Comparison of ENCODE assay signal across 13 mouse cellular contexts in genomic region chr8:127088372-127088771, GRCm38 (mm10). TPM values are rescaled to one million over a fixed set of nuclear protein-coding genes. Genes with fewer than 3 reads are reported as not detected.
A peak's percentile ranks its signal among the peaks of the same experiment; 100 is the strongest.
DNase-seq lines count a peak whose midpoint lies in the region; ATAC-seq and TF ChIP-seq lines count a peak whose summit lies in the region.
"Had no signal": no experiment of that assay in that cellular context is flagged by ENCODE, and none has a peak within 500 bp of the region (broad histone marks: within the 10 kb centered on the region; RNA-seq: fewer than 3 reads in every experiment).

No protein-coding gene starts in this region.

- TF ChIP-seq CTCF in lung, embryonic 14.5 days (IDR thresholded peaks at IDR 0.05; ENCODE audit: low read depth): no peak
- no peak for TF ChIP-seq CTCF in lung, adult 2 months (IDR thresholded peaks at IDR 0.05; ENCODE audit: insufficient read depth, low read length)

- no peak overlapping the region for H3K9ac ChIP-seq in lung, embryonic 14.5 days
- no peak overlapping the region for H3K9ac ChIP-seq in embryonic facial prominence, embryonic 12.5 days
- H3K9ac ChIP-seq in limb, embryonic 12.5 days (replicated peaks): no peak overlapping the region
- H3K9ac ChIP-seq in neural tube, embryonic 12.5 days: no peak overlapping the region
- H3K9ac ChIP-seq: forebrain, embryonic 13.5 days had no signal

- no peak overlapping the region for H3K4me3 ChIP-seq in lung, embryonic 14.5 days (ENCODE audit: low read depth, low read length)
- no peak overlapping the region for H3K4me3 ChIP-seq in lung, adult 2 months (replicated peaks; ENCODE audit: extremely low read depth, low read depth, low read length)
- no peak overlapping the region for H3K4me3 ChIP-seq in embryonic facial prominence, embryonic 12.5 days
- no peak overlapping the region for H3K4me3 ChIP-seq in limb, embryonic 12.5 days (replicated peaks)
- H3K4me3 ChIP-seq in neural tube, embryonic 12.5 days: no peak overlapping the region
- H3K4me3 ChIP-seq: forebrain, embryonic 13.5 days; left cerebral cortex, adult 2 months had no signal

- H3K4me2 ChIP-seq in lung, embryonic 14.5 days: no peak overlapping the region
- H3K4me2 ChIP-seq in embryonic facial prominence, embryonic 12.5 days (replicated peaks): peak overlapping the region; percentile 17; the same call in 1 of the 2 replicates
- H3K4me2 ChIP-seq in limb, embryonic 12.5 days: peak overlapping the region; percentile 47
- H3K4me2 ChIP-seq in neural tube, embryonic 12.5 days (replicated peaks): peak overlapping the region; percentile 33
- H3K4me2 ChIP-seq: forebrain, embryonic 13.5 days had no signal

- 0 out of 2 replicates have a peak, but pooled peaks have one; percentile 21 for ATAC-seq in lung, embryonic 14.5 days (ENCODE audit: insufficient read depth)
- no peak for ATAC-seq in embryonic facial prominence, embryonic 12.5 days (ENCODE audit: insufficient number of reproducible peaks, insufficient read depth, low FRiP score, low TSS enrichment)
- peak; percentile 77 for ATAC-seq in limb, embryonic 12.5 days (ENCODE audit: insufficient number of reproducible peaks, insufficient read depth, low FRiP score, low TSS enrichment, low read depth)
- no peak for ATAC-seq in neural tube, embryonic 12.5 days (ENCODE audit: low FRiP score, low read depth)
- ATAC-seq in monocyte, adult 5-6 weeks (replicated peaks; ENCODE audit: insufficient number of reproducible peaks, low FRiP score, low TSS enrichment, poor library complexity, severe bottlenecking): no peak
- ATAC-seq: forebrain, embryonic 13.5 days had no signal

- peaks cover 29% of the 10 kb centered on the region for H3K4me1 ChIP-seq in lung, embryonic 14.5 days (ENCODE audit: insufficient read depth)
- H3K4me1 ChIP-seq in lung, adult 2 months (ENCODE audit: control insufficient read depth, insufficient read depth, low read length): peaks cover 22% of the 10 kb centered on the region
- peaks cover 62% of the 10 kb centered on the region for H3K4me1 ChIP-seq in embryonic facial prominence, embryonic 12.5 days
- peaks cover 69% of the 10 kb centered on the region for H3K4me1 ChIP-seq in limb, embryonic 12.5 days (replicated peaks)
- H3K4me1 ChIP-seq in neural tube, embryonic 12.5 days: peaks cover 43% of the 10 kb centered on the region

- H3K27me3 ChIP-seq in lung, embryonic 14.5 days (ENCODE audit: insufficient read depth, low read length): no peaks in the 10 kb centered on the region
- H3K27me3 ChIP-seq in embryonic facial prominence, embryonic 12.5 days: no peaks in the 10 kb centered on the region
- no peaks in the 10 kb centered on the region for H3K27me3 ChIP-seq in limb, embryonic 12.5 days
- H3K27me3 ChIP-seq in neural tube, embryonic 12.5 days (replicated peaks): no peaks in the 10 kb centered on the region
- H3K27me3 ChIP-seq: forebrain, embryonic 13.5 days had no signal

- TF ChIP-seq POLR2A in lung, adult 2 months (IDR thresholded peaks at IDR 0.05; ENCODE audit: borderline replicate concordance, extremely low read depth, low read depth, low read length): no peak

- no peak for DNase-seq in lung, embryonic 14.5 days
- DNase-seq in lung, adult 2 months: no peak
- DNase-seq in adrenal gland, postnatal 14 days: no peak
- DNase-seq: cerebellum, adult 9-10 months; lung, postnatal 36 days had no signal

- H3K9me3 ChIP-seq in lung, embryonic 14.5 days (ENCODE audit: low read depth, low read length): no peaks in the 10 kb centered on the region
- no peaks in the 10 kb centered on the region for H3K9me3 ChIP-seq in embryonic facial prominence, embryonic 12.5 days
- no peaks in the 10 kb centered on the region for H3K9me3 ChIP-seq in limb, embryonic 12.5 days
- H3K9me3 ChIP-seq in neural tube, embryonic 12.5 days: no peaks in the 10 kb centered on the region
- H3K9me3 ChIP-seq: forebrain, embryonic 13.5 days had no signal

- no peaks in the 10 kb centered on the region for H3K36me3 ChIP-seq in lung, embryonic 14.5 days (ENCODE audit: insufficient read depth)
- no peaks in the 10 kb centered on the region for H3K36me3 ChIP-seq in embryonic facial prominence, embryonic 12.5 days
- H3K36me3 ChIP-seq in limb, embryonic 12.5 days: no peaks in the 10 kb centered on the region
- no peaks in the 10 kb centered on the region for H3K36me3 ChIP-seq in neural tube, embryonic 12.5 days

- no peak overlapping the region for H3K27ac ChIP-seq in lung, embryonic 14.5 days (ENCODE audit: low read depth)
- no peak overlapping the region for H3K27ac ChIP-seq in embryonic facial prominence, embryonic 12.5 days
- H3K27ac ChIP-seq in limb, embryonic 12.5 days: 0 out of 2 replicates have a peak overlapping the region, but pooled peaks have one; percentile 19
- H3K27ac ChIP-seq in neural tube, embryonic 12.5 days: no peak overlapping the region
- H3K27ac ChIP-seq: forebrain, embryonic 13.5 days; left cerebral cortex, adult 2 months had no signal

- WGBS in lung, embryonic 14.5 days: 13% methylated on average over 9 of the region's 9 CpGs
- 42% methylated on average over 9 of the region's 9 CpGs for WGBS in lung, adult 2 months
- WGBS in embryonic facial prominence, embryonic 12.5 days: 11% methylated on average over 9 of the region's 9 CpGs
- 5% methylated on average over 9 of the region's 9 CpGs for WGBS in limb, embryonic 12.5 days
- 9% methylated on average over 9 of the region's 9 CpGs for WGBS in neural tube, embryonic 12.5 days

RNA-seq across cellular contexts. Expression of gene Pard3, which starts 24.7 kb away (rescaled TPM):
- polyA plus RNA-seq in lung, embryonic 14.5 days (2014; fragmentation: Nextera tagmentation; extraction: Ambion mirVana): 32.2 and 33.8 TPM in 2 replicates
- polyA plus RNA-seq in lung, adult 2 months (2012; rRNA removed): 52.8 and 58.8 TPM in 2 replicates
- 50.6 and 54.3 TPM in 2 replicates for polyA plus RNA-seq in embryonic facial prominence, embryonic 12.5 days (2016; fragmentation: Nextera tagmentation; extraction: Ambion mirVana)
- 50.6 and 53.3 TPM in 2 replicates for polyA plus RNA-seq in limb, embryonic 12.5 days (2016; fragmentation: Nextera tagmentation; extraction: Ambion mirVana)
- 35.7 and 41.1 TPM in 2 replicates for polyA plus RNA-seq in neural tube, embryonic 12.5 days (2016; fragmentation: Nextera tagmentation; extraction: Ambion mirVana)
- not detected in 3 replicates for total RNA-seq in monocyte, adult 5-6 weeks (2017)
- total RNA-seq in adrenal gland, postnatal 14 days (2021): 37.8 and 40.2 TPM in 2 replicates
- total RNA-seq: granulocyte monocyte progenitor cell, adult 5-6 weeks; MEL had no signal

Comparison
In these comparisons a context has a peak if more than half of its experiments do, and no peak if none do; other contexts are left out.
1. ATAC-seq: peak in lung, embryonic 14.5 days (single experiment) and limb, embryonic 12.5 days (single experiment); none in embryonic facial prominence, embryonic 12.5 days (single experiment), neural tube, embryonic 12.5 days (single experiment) and monocyte, adult 5-6 weeks (single experiment).